Mouse (Mus musculus) kidney, adult 2 months (tissue): ENCODE measurements around the gene Stmn1. TPM values are rescaled to one million over a fixed set of nuclear protein-coding genes. Genes with fewer than 3 reads are reported as not detected.

Experiments
- DNase-seq: peaks from one replicate; pipeline ENCODE4 v3.0.0; 2021
- H3K27ac ChIP-seq: fragments of 200-500 bp; 2 replicates; pipeline ENCODE4 v1.5.1; 2012; ENCODE audit warnings: low read depth, low read length, control low read depth, inconsistent platforms; ENCODE audit not compliant: insufficient read depth
- H3K27me3 ChIP-seq: fragments of 200-500 bp; replicated peaks from 2 replicates; pipeline ENCODE4 v1.6.1; 2012; ENCODE audit warnings: mild to moderate bottlenecking, moderate library complexity, low read length, inconsistent platforms; ENCODE audit not compliant: control insufficient read depth, insufficient read depth
- H3K36me3 ChIP-seq: fragments of 200-500 bp; 2 replicates; pipeline ENCODE4 v1.6.1; 2012; ENCODE audit warnings: mild to moderate bottlenecking, moderate library complexity, low read length, inconsistent platforms; ENCODE audit not compliant: control insufficient read depth, insufficient read depth
- H3K4me1 ChIP-seq: fragments of 200-500 bp; 2 replicates; pipeline ENCODE4 v1.6.1; 2011; ENCODE audit warnings: low read length; ENCODE audit not compliant: control insufficient read depth, insufficient read depth
- H3K4me3 ChIP-seq: fragments of 200-500 bp; 2 replicates; pipeline ENCODE4 v1.5.1; 2011; ENCODE audit warnings: mild to moderate bottlenecking, low read depth, low read length, control low read depth; ENCODE audit not compliant: insufficient read depth
- CTCF ChIP-seq: fragments of 200-500 bp; conservative IDR thresholded peaks from 2 replicates; pipeline ENCODE4 v1.5.1; 2011; ENCODE audit warnings: low read depth, mild to moderate bottlenecking, control low read depth, low read length, moderate library complexity, mixed read lengths; ENCODE audit not compliant: insufficient read depth, insufficient read length
- POLR2A ChIP-seq: fragments of 200-500 bp; IDR thresholded peaks from one replicate; pipeline ENCODE4 v1.6.1; 2011; ENCODE audit warnings: low read depth, low read length, control low read depth
- WGBS: fragments of 180-500 bp; shearing (Covaris S2); methylation state at CpG from one replicate; pipeline ENCODE4 v1.1.7; 2018; 5-methylcytosine and 5-hydroxymethylcytosine counted together
- polyA plus RNA-seq: library from polyadenylated mRNA; depleted of rRNA; stranded (reverse); fragments of >200 nt; gene quantifications from 2 replicates; pipeline ENCODE4 v1.2.3, GENCODE M21; 2012

Gene Stmn1
- polyA plus RNA-seq, 1 experiment = 24.9 TPM

- Histone ChIP-seq H3K4me1 (no peaks in the 10 kb centered on the region), H3K27me3 (no peaks in the 10 kb centered on the region), H3K36me3 (no peaks in the 10 kb centered on the region), H3K27ac (no peak overlapping the region), H3K4me3 (no peak overlapping the region)
- DNase-seq = peak; percentile 30
- WGBS = 51% methylated on average over 13 of the region's 13 CpGs
- TF ChIP-seq CTCF (no peak), POLR2A (no peak)
Observed at GRCm38 (mm10) chr4:134449595-134450391, 18.3 kb upstream of the Stmn1 start.

- H3K27me3 ChIP-seq = no peaks in the 10 kb centered on the region
- H3K36me3 ChIP-seq = no peaks in the 10 kb centered on the region
- H3K4me1 ChIP-seq = peaks cover 4% of the 10 kb centered on the region; the same call in 1 of the 2 replicates
- no peak overlapping the region for H3K27ac ChIP-seq
- WGBS = 39% methylated on average over 20 of the region's 20 CpGs
- no peak overlapping the region for H3K4me3 ChIP-seq
- TF ChIP-seq POLR2A (no peak), CTCF (no peak)
- peak; percentile 77 for DNase-seq
Observed at GRCm38 (mm10) chr4:134450392-134451195, 17.5 kb upstream of the Stmn1 start.

- no peak overlapping the region for H3K4me3 ChIP-seq
- no peak overlapping the region for H3K27ac ChIP-seq
- DNase-seq = no peak
- 72% methylated on average over 9 of the region's 9 CpGs for WGBS
- H3K4me1 ChIP-seq = peaks cover 11% of the 10 kb centered on the region
- H3K36me3 ChIP-seq = no peaks in the 10 kb centered on the region
- TF ChIP-seq POLR2A (no peak), CTCF (no peak)
- H3K27me3 ChIP-seq = no peaks in the 10 kb centered on the region
Observed at GRCm38 (mm10) chr4:134451484-134451883, 16.6 kb upstream of the Stmn1 start.

- peaks cover 11% of the 10 kb centered on the region for H3K4me1 ChIP-seq
- 63% methylated on average over 34 of the region's 34 CpGs for WGBS
- TF ChIP-seq CTCF (no peak), POLR2A (no peak)
- H3K4me3 ChIP-seq = no peak overlapping the region
- H3K36me3 ChIP-seq = no peaks in the 10 kb centered on the region
- DNase-seq = peak; percentile 67
- no peaks in the 10 kb centered on the region for H3K27me3 ChIP-seq
- H3K27ac ChIP-seq = no peak overlapping the region
Observed at GRCm38 (mm10) chr4:134453619-134454400, 14.3 kb upstream of the Stmn1 start.

- no peak for TF ChIP-seq POLR2A
- no peak for TF ChIP-seq CTCF
- peak overlapping the region; percentile 98 for H3K27ac ChIP-seq
- H3K4me1 ChIP-seq = peaks cover 11% of the 10 kb centered on the region
- H3K36me3 ChIP-seq = no peaks in the 10 kb centered on the region
- no peaks in the 10 kb centered on the region for H3K27me3 ChIP-seq
- DNase-seq = peak; percentile 75
- WGBS = 28% methylated on average over 6 of the region's 6 CpGs
- no peak overlapping the region for H3K4me3 ChIP-seq
Observed at GRCm38 (mm10) chr4:134455310-134455709, 12.8 kb upstream of the Stmn1 start.

GRCm38 (mm10) chr4:134457130-134457825 lies 10.8 kb upstream of the Stmn1 start:
- no peak overlapping the region for H3K27ac ChIP-seq
- peaks cover 11% of the 10 kb centered on the region for H3K4me1 ChIP-seq
- no peak for DNase-seq
- WGBS = 61% methylated on average over 7 of the region's 7 CpGs
- TF ChIP-seq POLR2A (no peak), CTCF (no peak)
- no peaks in the 10 kb centered on the region for H3K36me3 ChIP-seq
- no peaks in the 10 kb centered on the region for H3K27me3 ChIP-seq
- no peak overlapping the region for H3K4me3 ChIP-seq
